Mouse (Mus musculus) hindbrain, embryonic 14.5 days (tissue): ENCODE measurements around the gene Fam234b. TPM values are rescaled to one million over a fixed set of nuclear protein-coding genes. Genes with fewer than 3 reads are reported as not detected.

Source experiments
- ATAC-seq: fragments of 200-750 bp; cut with Nextera tagmentation; 2 replicates; pipeline ENCODE4 v1.8.0; 2017; ENCODE audit warnings: moderate number of reproducible peaks, mild to moderate bottlenecking, moderate TSS enrichment, moderate library complexity; ENCODE audit not compliant: low FRiP score
- DNase-seq: peaks from one replicate; pipeline ENCODE4 v3.0.0-alpha.2; 2015; ENCODE audit warnings: low spot score
- H3K27ac ChIP-seq: fragments of 300-500 bp; sonication (generic); 2 replicates; pipeline ENCODE4 v1.5.1; 2014; ENCODE audit warnings: mild to moderate bottlenecking, moderate library complexity
- H3K27me3 ChIP-seq: fragments of 300-500 bp; sonication (generic); 2 replicates; pipeline ENCODE4 v1.6.1; 2014; ENCODE audit warnings: mild to moderate bottlenecking, low read length, mixed read lengths; ENCODE audit not compliant: control insufficient read depth, insufficient read depth
- H3K36me3 ChIP-seq: fragments of 300-500 bp; sonication (generic); replicated peaks from 2 replicates; pipeline ENCODE4 v1.6.1; 2014; ENCODE audit not compliant: control insufficient read depth, insufficient read depth
- H3K4me1 ChIP-seq: fragments of 300-500 bp; sonication (generic); replicated peaks from 2 replicates; pipeline ENCODE4 v1.6.1; 2014; ENCODE audit warnings: antibody characterized with exemption, low read length, mixed read lengths; ENCODE audit not compliant: control insufficient read depth, insufficient read depth
- H3K4me2 ChIP-seq: fragments of 300-500 bp; sonication (generic); replicated peaks from 2 replicates; pipeline ENCODE4 v1.6.1; 2014; ENCODE audit warnings: mild to moderate bottlenecking, moderate library complexity
- H3K4me3 ChIP-seq: fragments of 300-500 bp; sonication (generic); replicated peaks from 2 replicates; pipeline ENCODE4 v1.5.1; 2014; ENCODE audit warnings: mild to moderate bottlenecking, low read length
- H3K9ac ChIP-seq: fragments of 300-500 bp; sonication (generic); 2 replicates; pipeline ENCODE4 v1.6.1; 2014
- H3K9me3 ChIP-seq: fragments of 300-500 bp; sonication (generic); 2 replicates; pipeline ENCODE4 v1.6.1; 2016; ENCODE audit warnings: low read length; ENCODE audit not compliant: control insufficient read depth
- WGBS: fragments of 180-500 bp; shearing (Covaris S2); extraction: QIAGEN DNeasy Blood & Tissue Kit; methylation state at CpG from one replicate; pipeline ENCODE4 v1.1.7; 2014; 5-methylcytosine and 5-hydroxymethylcytosine counted together
- polyA plus RNA-seq: library from polyadenylated mRNA; unstranded; fragments of >200 nt; fragmentation: Nextera tagmentation; extraction: Ambion mirVana; gene quantifications from 2 replicates; pipeline ENCODE4 v1.2.1, GENCODE M21; 2014

The Fam234b gene
- polyA plus RNA-seq, 1 experiment from 2014 or later: 117 TPM

DNA sequence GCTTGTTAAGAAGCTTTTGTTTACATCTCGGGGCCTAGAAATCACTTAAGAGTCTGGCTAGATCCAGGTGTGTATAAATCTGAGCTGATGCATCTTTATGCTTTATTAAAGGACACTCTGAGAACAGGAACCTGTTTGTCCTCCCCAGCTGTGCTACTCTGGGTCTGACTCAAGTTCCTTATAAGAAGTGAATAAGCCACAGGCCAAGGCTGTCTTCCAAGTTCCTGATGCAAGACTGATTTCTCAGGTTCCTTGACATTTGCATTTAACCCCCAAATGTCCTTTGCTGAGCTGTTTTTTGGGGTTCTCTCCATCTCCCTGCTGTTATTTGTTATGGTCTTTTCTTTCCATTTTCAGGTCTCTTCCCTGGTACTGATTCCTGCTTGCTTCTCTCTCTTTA, 5.9 kb upstream of the Fam234b start:
- Histone ChIP-seq H3K9me3 (0 out of 2 replicates have a peak, but pooled peaks cover 3% of the 10 kb centered on the region), H3K4me3 (no peak overlapping the region), H3K4me2 (no peak overlapping the region), H3K27me3 (no peaks in the 10 kb centered on the region), H3K27ac (no peak overlapping the region), H3K4me1 (peaks cover 4% of the 10 kb centered on the region; the same call in 1 of the 2 replicates), H3K36me3 (no peaks in the 10 kb centered on the region), H3K9ac (no peak overlapping the region)
- no peak for DNase-seq
- WGBS: 81% methylated on average over 1 of the region's 1 CpGs
- no peak for ATAC-seq

- H3K36me3 ChIP-seq: no peaks in the 10 kb centered on the region
- peaks cover 8% of the 10 kb centered on the region; the same call in 1 of the 2 replicates for H3K4me1 ChIP-seq
- H3K27ac ChIP-seq: no peak overlapping the region
- H3K4me3 ChIP-seq: no peak overlapping the region
- DNase-seq (no peak), ATAC-seq (no peak)
- no peak overlapping the region for H3K9ac ChIP-seq
- no peaks in the 10 kb centered on the region for H3K27me3 ChIP-seq
- H3K4me2 ChIP-seq: no peak overlapping the region
- H3K9me3 ChIP-seq: no peaks in the 10 kb centered on the region
- 76% methylated on average over 8 of the region's 8 CpGs for WGBS
Observed at GRCm38 (mm10) chr6:135192993-135193392, 4.8 kb upstream of the Fam234b start.

- Histone ChIP-seq H3K4me2 (no peak overlapping the region), H3K36me3 (no peaks in the 10 kb centered on the region), H3K27me3 (no peaks in the 10 kb centered on the region), H3K27ac (no peak overlapping the region), H3K9ac (no peak overlapping the region), H3K9me3 (no peaks in the 10 kb centered on the region), H3K4me1 (peaks cover 9% of the 10 kb centered on the region; the same call in 1 of the 2 replicates), H3K4me3 (no peak overlapping the region)
- no peak for ATAC-seq
- 18% methylated on average over 4 of the region's 4 CpGs for WGBS
- DNase-seq: no peak
Observed at GRCm38 (mm10) chr6:135193733-135194132, 4.0 kb upstream of the Fam234b start.

DNA sequence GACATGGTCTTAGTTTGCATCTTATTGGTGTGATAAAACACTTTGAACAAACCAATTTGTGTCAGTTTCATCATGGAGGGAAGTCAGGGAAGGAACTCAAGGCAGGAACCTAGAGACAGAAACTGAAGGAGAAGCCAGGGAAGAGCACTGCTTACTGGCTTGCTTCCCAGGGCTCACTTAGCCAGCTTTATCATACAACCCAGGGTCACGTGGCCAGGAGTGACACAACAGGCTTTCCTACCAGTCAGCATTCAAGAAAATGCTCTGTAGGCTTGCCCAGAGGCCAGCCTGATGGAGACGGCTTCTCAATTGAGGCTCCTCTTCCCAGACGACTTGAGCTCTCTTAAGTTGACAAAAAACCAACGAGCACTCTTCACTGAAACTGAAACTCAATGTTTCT, 2.9 kb upstream of the Fam234b start:
- no peak overlapping the region for H3K4me2 ChIP-seq
- 83% methylated on average over 4 of the region's 4 CpGs for whole genome bisulfite sequencing

GRCm38 (mm10) chr6:135196707-135197106, 1.1 kb upstream of the Fam234b start:
- Histone ChIP-seq H3K9ac (no peak overlapping the region), H3K4me2 (no peak overlapping the region), H3K4me3 (no peak overlapping the region), H3K9me3 (no peaks in the 10 kb centered on the region), H3K36me3 (no peaks in the 10 kb centered on the region), H3K4me1 (peaks cover 29% of the 10 kb centered on the region), H3K27me3 (no peaks in the 10 kb centered on the region), H3K27ac (no peak overlapping the region)
- no peak for ATAC-seq
- WGBS: 82% methylated on average over 8 of the region's 8 CpGs
- no peak for DNase-seq

More for the DNA sequence above, 2.9 kb upstream of the Fam234b start:
- Histone ChIP-seq H3K27ac (no peak overlapping the region), H3K27me3 (no peaks in the 10 kb centered on the region), H3K36me3 (no peaks in the 10 kb centered on the region), H3K4me3 (no peak overlapping the region), H3K4me1 (peaks cover 20% of the 10 kb centered on the region), H3K9me3 (no peaks in the 10 kb centered on the region), H3K9ac (no peak overlapping the region)
- DNase-seq: no peak
- no peak for ATAC-seq

DNA sequence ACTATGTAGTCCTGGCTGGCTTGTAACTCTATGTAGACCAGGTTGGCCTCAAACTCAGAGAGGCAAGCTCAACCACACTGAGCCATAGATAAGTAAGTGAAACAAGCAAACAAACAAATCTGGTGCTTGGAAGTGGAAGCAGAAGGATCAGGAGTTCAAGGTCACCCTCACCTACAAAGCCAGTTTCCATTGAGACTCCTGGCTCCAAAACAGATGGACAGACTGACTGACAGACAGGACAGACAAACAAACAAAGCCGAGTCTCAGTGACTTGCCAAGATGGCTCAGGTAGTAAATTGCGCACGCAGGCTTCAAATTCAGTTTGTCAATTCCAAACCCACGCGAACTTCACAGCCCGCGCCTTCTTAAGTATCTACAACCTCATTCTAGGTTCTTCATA, 331 bp upstream of the Fam234b start:
- Histone ChIP-seq H3K4me3 (peak overlapping the region; percentile 90), H3K9ac (peak overlapping the region; percentile 87), H3K4me1 (peaks cover 29% of the 10 kb centered on the region), H3K36me3 (no peaks in the 10 kb centered on the region), H3K27ac (peak overlapping the region; percentile 88), H3K4me2 (peak overlapping the region; percentile 96), H3K27me3 (no peaks in the 10 kb centered on the region), H3K9me3 (no peaks in the 10 kb centered on the region)
- ATAC-seq (0 out of 2 replicates have a peak, but pooled peaks have one; percentile 7), DNase-seq (no peak)
- 13% methylated on average over 7 of the region's 7 CpGs for WGBS

- Histone ChIP-seq H3K9ac (peak overlapping the region; percentile 87), H3K36me3 (no peaks in the 10 kb centered on the region), H3K4me3 (peak overlapping the region; percentile 90), H3K4me2 (peak overlapping the region; percentile 96), H3K4me1 (peaks cover 26% of the 10 kb centered on the region), H3K27me3 (no peaks in the 10 kb centered on the region), H3K9me3 (no peaks in the 10 kb centered on the region), H3K27ac (peak overlapping the region; percentile 88; the same call in 1 of the 2 replicates)
- no peak for ATAC-seq
- 44% methylated on average over 6 of the region's 6 CpGs for WGBS
- DNase-seq: no peak
Observed at GRCm38 (mm10) chr6:135198726-135199125, 949 bp downstream of the Fam234b start.

GRCm38 (mm10) chr6:135200122-135200957, 2.6 kb downstream of the Fam234b start:
- no peak overlapping the region for H3K4me3 ChIP-seq
- no peaks in the 10 kb centered on the region for H3K36me3 ChIP-seq
- WGBS: 87% methylated on average over 16 of the region's 16 CpGs
- H3K27ac ChIP-seq: 0 out of 2 replicates have a peak overlapping the region, but pooled peaks have one; percentile 20
- H3K9ac ChIP-seq: no peak overlapping the region
- no peaks in the 10 kb centered on the region for H3K9me3 ChIP-seq
- DNase-seq: no peak
- H3K4me1 ChIP-seq: peaks cover 25% of the 10 kb centered on the region
- H3K4me2 ChIP-seq: no peak overlapping the region
- H3K27me3 ChIP-seq: no peaks in the 10 kb centered on the region
- ATAC-seq: no peak

DNA sequence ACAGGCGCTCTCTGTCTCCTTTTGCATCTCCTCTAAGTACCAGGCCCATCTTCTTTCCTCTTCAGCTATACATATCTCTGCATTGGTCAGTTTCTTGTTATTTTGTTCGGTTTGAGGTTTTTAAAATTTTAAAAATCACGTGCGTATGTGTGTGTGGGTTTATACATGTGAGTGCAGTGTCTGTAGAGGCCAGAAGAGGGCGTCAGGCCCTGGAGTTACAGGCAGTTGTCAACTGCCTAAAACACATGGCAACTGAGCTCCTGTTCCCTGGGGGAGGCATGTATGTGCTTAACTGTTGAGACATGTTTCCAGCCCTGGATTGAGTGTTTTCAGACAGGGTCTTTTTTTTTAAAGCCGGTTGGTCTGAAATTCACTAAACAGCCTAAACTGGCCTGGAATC, 4.9 kb downstream of the Fam234b start:
- no peaks in the 10 kb centered on the region for H3K36me3 ChIP-seq

More for the DNA sequence above, 4.9 kb downstream of the Fam234b start:
- no peak overlapping the region for H3K27ac ChIP-seq
- 0 out of 2 replicates have a peak, but pooled peaks cover under 1% of the 10 kb centered on the region for H3K9me3 ChIP-seq
- H3K4me1 ChIP-seq: peaks cover 23% of the 10 kb centered on the region
- no peak overlapping the region for H3K4me2 ChIP-seq
- no peak overlapping the region for H3K9ac ChIP-seq
- ATAC-seq (no peak), DNase-seq (no peak)
- 92% methylated on average over 6 of the region's 6 CpGs for WGBS
- H3K27me3 ChIP-seq: no peaks in the 10 kb centered on the region
- H3K4me3 ChIP-seq: no peak overlapping the region
